Mouse (Mus musculus): ENCODE results near the gene Larp6.

DNA sequence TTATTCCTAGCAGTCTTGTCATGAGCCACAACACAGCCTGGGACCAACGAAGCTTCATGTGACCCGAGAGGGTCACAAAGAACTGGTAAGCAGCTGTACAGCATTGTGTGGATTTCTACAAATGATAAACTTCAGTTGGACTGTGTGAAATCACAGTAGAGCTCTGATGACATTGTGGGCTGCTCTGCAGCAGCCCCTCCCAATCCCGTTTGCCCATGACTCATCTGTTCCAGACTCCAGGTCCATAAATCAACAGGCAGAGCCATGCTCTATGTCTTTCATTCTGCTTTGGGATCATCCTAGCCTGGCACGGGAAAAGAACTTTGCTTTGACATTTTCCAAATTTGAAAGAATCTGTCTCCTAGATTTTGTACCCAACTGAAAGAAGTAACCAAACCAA lies 20.2 kb upstream of the Larp6 start:
- TF ChIP-seq TAL1 (IDR thresholded peaks at IDR 0.05; ENCODE audit: low read length) (no peak), GATA1 (IDR thresholded peaks at IDR 0.05; ENCODE audit: low read length) (no peak)

Data from erythroblast, embryonic 14.5 days (primary cell).